8 mouse cellular contexts compared by ENCODE assay signal in the genomic region with DNA sequence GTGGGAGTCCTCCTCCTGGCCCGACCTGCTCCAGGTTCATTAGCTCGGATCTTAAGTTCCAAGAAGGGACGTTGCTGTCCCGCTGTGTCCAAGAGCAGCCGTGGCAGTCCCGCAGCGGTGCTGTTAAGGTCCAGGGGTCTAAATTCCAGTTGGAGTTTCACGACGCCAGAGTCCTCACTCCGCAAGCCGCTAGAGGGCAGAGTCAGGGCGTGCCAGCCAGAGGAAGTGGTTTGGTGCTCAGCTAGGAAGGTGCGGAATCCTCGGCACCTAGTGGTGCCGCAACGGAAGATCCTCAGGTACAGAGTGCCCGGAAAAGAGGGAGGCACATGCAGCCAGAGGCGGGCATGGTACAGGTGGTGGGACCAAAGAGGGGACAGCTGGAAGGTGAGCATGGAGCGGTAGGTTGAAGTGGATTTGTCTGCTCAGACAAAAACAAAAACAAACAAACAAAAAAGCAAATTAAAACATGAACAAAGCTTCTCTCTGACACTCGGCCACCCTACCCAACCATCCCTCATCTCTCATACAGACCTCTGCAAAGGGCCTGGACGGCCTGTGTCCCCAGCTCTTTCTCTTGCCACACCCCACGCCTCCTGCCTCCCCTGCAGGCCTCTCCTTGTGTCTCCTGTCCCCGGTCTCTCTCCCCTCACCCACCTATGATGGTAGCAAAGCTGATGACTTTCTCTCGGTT. TPM values are rescaled to one million over a fixed set of nuclear protein-coding genes. Genes with fewer than 3 reads are reported as not detected.
DNase-seq lines count a peak whose midpoint lies in the region; ATAC-seq and TF ChIP-seq lines count a peak whose summit lies in the region.

No protein-coding gene starts in this region.

- no peak overlapping the region for H3K9ac ChIP-seq in intestine, postnatal 0 days (ENCODE audit: low read depth, low read length)
- H3K9ac ChIP-seq in limb, embryonic 14.5 days (ENCODE audit: low read depth, low read length, severe bottlenecking): peak overlapping the region; percentile 22
- no peak overlapping the region for H3K9ac ChIP-seq in midbrain, embryonic 15.5 days

- TF ChIP-seq POLR2A in spleen, adult 2 months (IDR thresholded peaks at IDR 0.05; ENCODE audit: low read depth, low read length): no peak
- no peak for TF ChIP-seq POLR2A in limb, embryonic 14.5 days (IDR thresholded peaks at IDR 0.05; ENCODE audit: borderline replicate concordance, extremely low read depth, insufficient read depth, insufficient read length)

- intact Hi-C loops in gastrocnemius, adult 2 months (cut with DNase I): loop anchor here (5.0 kb wide), 1 partner anchor 87 kb away; no protein-coding TSS in a partner anchor

- H3K4me1 ChIP-seq in spleen, adult 2 months (ENCODE audit: control insufficient read depth, insufficient read depth, insufficient read length): no peaks in the 10 kb centered on the region; the same call in 1 of the 2 replicates
- H3K4me1 ChIP-seq in intestine, postnatal 0 days (replicated peaks; ENCODE audit: control insufficient read depth, insufficient read depth, low read length): no peaks in the 10 kb centered on the region
- 0 out of 2 replicates have a peak, but pooled peaks cover 6% of the 10 kb centered on the region for H3K4me1 ChIP-seq in limb, embryonic 14.5 days (ENCODE audit: control insufficient read depth, insufficient read depth, low read length)
- H3K4me1 ChIP-seq in midbrain, embryonic 15.5 days: peaks cover 5% of the 10 kb centered on the region; the same call in 1 of the 2 replicates

- DNase-seq in spleen, adult 2 months (ENCODE audit: low read depth in 1 of 2, low spot score in 2 of 2): peak; percentile 23 to 64
- no peak for DNase-seq in spleen, adult 12 weeks (ENCODE audit: low spot score)
- DNase-seq in cerebellum, postnatal 14 days: peak; percentile 82 to 85
- peak; percentile 78 for DNase-seq in gastrocnemius, adult 2 months
- DNase-seq in limb, embryonic 14.5 days (ENCODE audit: low spot score): peak; percentile 65
- DNase-seq in splenic B cell, adult 2 months (ENCODE audit: low read depth, low spot score): peak; percentile 68

- no peaks in the 10 kb centered on the region for H3K9me3 ChIP-seq in intestine, postnatal 0 days (ENCODE audit: control insufficient read depth)
- H3K9me3 ChIP-seq in limb, embryonic 14.5 days (ENCODE audit: control insufficient read depth, low read length): no peaks in the 10 kb centered on the region
- no peaks in the 10 kb centered on the region for H3K9me3 ChIP-seq in midbrain, embryonic 15.5 days

- H3K27ac ChIP-seq in spleen, adult 2 months (ENCODE audit: insufficient read depth, low read length): no peak overlapping the region
- 0 out of 2 replicates have a peak overlapping the region, but pooled peaks have one; percentile 12 for H3K27ac ChIP-seq in gastrocnemius, adult 2 months
- H3K27ac ChIP-seq in intestine, postnatal 0 days (ENCODE audit: low read depth, low read length): no peak overlapping the region
- H3K27ac ChIP-seq in limb, embryonic 14.5 days (replicated peaks; ENCODE audit: low read depth, low read length): no peak overlapping the region
- no peak overlapping the region for H3K27ac ChIP-seq in midbrain, embryonic 15.5 days

- no peaks in the 10 kb centered on the region for H3K27me3 ChIP-seq in spleen, adult 2 months (ENCODE audit: control insufficient read depth, insufficient read depth, low read length)
- H3K27me3 ChIP-seq in intestine, postnatal 0 days (replicated peaks; ENCODE audit: control insufficient read depth, insufficient read depth, low read length): no peaks in the 10 kb centered on the region
- no peaks in the 10 kb centered on the region for H3K27me3 ChIP-seq in limb, embryonic 14.5 days (ENCODE audit: control insufficient read depth, insufficient read depth, low read length)
- no peaks in the 10 kb centered on the region for H3K27me3 ChIP-seq in midbrain, embryonic 15.5 days (replicated peaks)
- H3K27me3 ChIP-seq in splenic B cell, adult 2 months (ENCODE audit: control insufficient read depth, insufficient read depth, low read length, poor library complexity, severe bottlenecking): no peaks in the 10 kb centered on the region

- 14% methylated on average over 24 of the region's 24 CpGs for WGBS in spleen, adult 2 months
- WGBS in intestine, postnatal 0 days: 11% methylated on average over 24 of the region's 24 CpGs
- 14% methylated on average over 24 of the region's 24 CpGs for WGBS in limb, embryonic 14.5 days
- WGBS in midbrain, embryonic 15.5 days: 10% methylated on average over 24 of the region's 24 CpGs

- no peaks in the 10 kb centered on the region for H3K36me3 ChIP-seq in spleen, adult 2 months (ENCODE audit: control insufficient read depth, insufficient read depth, low read length)
- H3K36me3 ChIP-seq in intestine, postnatal 0 days (ENCODE audit: control insufficient read depth, insufficient read depth): no peaks in the 10 kb centered on the region
- H3K36me3 ChIP-seq in limb, embryonic 14.5 days (ENCODE audit: control insufficient read depth, insufficient read depth, low read length): no peaks in the 10 kb centered on the region
- no peaks in the 10 kb centered on the region for H3K36me3 ChIP-seq in midbrain, embryonic 15.5 days (replicated peaks)
- no peaks in the 10 kb centered on the region for H3K36me3 ChIP-seq in splenic B cell, adult 2 months (ENCODE audit: control insufficient read depth, insufficient read depth, low read length, poor library complexity, severe bottlenecking)

- H3K4me3 ChIP-seq in spleen, adult 2 months (ENCODE audit: extremely low read depth, insufficient read depth, insufficient read length): no peak overlapping the region; the same call in 1 of the 2 replicates
- peak overlapping the region; percentile 50 for H3K4me3 ChIP-seq in gastrocnemius, adult 2 months
- no peak overlapping the region; the same call in 1 of the 2 replicates for H3K4me3 ChIP-seq in intestine, postnatal 0 days (ENCODE audit: low read depth, low read length)
- peak overlapping the region; percentile 14 for H3K4me3 ChIP-seq in limb, embryonic 14.5 days (replicated peaks; ENCODE audit: low read length)
- peak overlapping the region; percentile 16; the same call in 1 of the 2 replicates for H3K4me3 ChIP-seq in midbrain, embryonic 15.5 days

- peak overlapping the region; percentile 57 for H3K4me2 ChIP-seq in intestine, postnatal 0 days (replicated peaks; ENCODE audit: low read depth)
- peak overlapping the region; percentile 51 for H3K4me2 ChIP-seq in limb, embryonic 14.5 days (replicated peaks; ENCODE audit: low read depth, low read length, severe bottlenecking)
- peak overlapping the region; percentile 42 for H3K4me2 ChIP-seq in midbrain, embryonic 15.5 days

- ATAC-seq in intestine, postnatal 0 days: peak; percentile 76
- peak; percentile 70 for ATAC-seq in limb, embryonic 14.5 days (ENCODE audit: low FRiP score, low read depth)
- ATAC-seq in midbrain, embryonic 15.5 days (replicated peaks): peak; percentile 69

- TF ChIP-seq CTCF in spleen, adult 2 months (IDR thresholded peaks at IDR 0.05; ENCODE audit: extremely low read depth, insufficient read depth, insufficient read length, insufficient replicate concordance): peak; percentile 87
- peak; percentile 86 for TF ChIP-seq CTCF in gastrocnemius, adult 2 months (IDR thresholded peaks at IDR 0.05)
- peak; percentile 95 for TF ChIP-seq CTCF in intestine, postnatal 0 days (IDR thresholded peaks at IDR 0.05; ENCODE audit: low read depth)

RNA-seq across cellular contexts. Expression of a gene that starts 3.5 kb away (rescaled TPM):
- polyA plus RNA-seq in spleen, adult 2 months (2012; rRNA removed): not detected in 2 replicates
- not detected for total RNA-seq in gastrocnemius, adult 2 months (2021)
- polyA plus RNA-seq in intestine, postnatal 0 days (2015; fragmentation: Nextera tagmentation; extraction: Ambion mirVana): 0.04 TPM in 1 of 2 replicates, not detected in the other
- 0.01 TPM in 1 of 2 replicates, not detected in the other for polyA plus RNA-seq in limb, embryonic 14.5 days (2012; rRNA removed)
- not detected in 2 replicates for polyA plus RNA-seq in limb, embryonic 14.5 days (2014; fragmentation: Nextera tagmentation; extraction: Ambion mirVana)
- 0.04 and 0.06 TPM in 2 replicates for polyA plus RNA-seq in midbrain, embryonic 15.5 days (2015; fragmentation: Nextera tagmentation; extraction: Ambion mirVana)

RNA-seq across cellular contexts. Expression of a gene that starts 9.0 kb away (rescaled TPM):
- 0.42 and 0.74 TPM in 2 replicates for polyA plus RNA-seq in spleen, adult 2 months (2012; rRNA removed)
- total RNA-seq in gastrocnemius, adult 2 months (2021): 1 to 10 TPM in 1 of 2 experiments, under 1 TPM in 1; 0.70 to 1.2 TPM
- 2.0 TPM in 2 replicates for polyA plus RNA-seq in intestine, postnatal 0 days (2015; fragmentation: Nextera tagmentation; extraction: Ambion mirVana)
- 118 and 157 TPM in 2 replicates for polyA plus RNA-seq in limb, embryonic 14.5 days (2012; rRNA removed)
- polyA plus RNA-seq in limb, embryonic 14.5 days (2014; fragmentation: Nextera tagmentation; extraction: Ambion mirVana): 16.4 and 19.9 TPM in 2 replicates
- 1.1 and 1.5 TPM in 2 replicates for polyA plus RNA-seq in midbrain, embryonic 15.5 days (2015; fragmentation: Nextera tagmentation; extraction: Ambion mirVana)

RNA-seq across cellular contexts. Expression of a gene that starts 19.5 kb away (rescaled TPM):
- polyA plus RNA-seq in spleen, adult 2 months (2012; rRNA removed): not detected in 2 replicates
- not detected for total RNA-seq in gastrocnemius, adult 2 months (2021)
- polyA plus RNA-seq in intestine, postnatal 0 days (2015; fragmentation: Nextera tagmentation; extraction: Ambion mirVana): not detected in 2 replicates
- not detected in 2 replicates for polyA plus RNA-seq in limb, embryonic 14.5 days (2012; rRNA removed)
- not detected in 2 replicates for polyA plus RNA-seq in limb, embryonic 14.5 days (2014; fragmentation: Nextera tagmentation; extraction: Ambion mirVana)
- polyA plus RNA-seq in midbrain, embryonic 15.5 days (2015; fragmentation: Nextera tagmentation; extraction: Ambion mirVana): not detected in 2 replicates

RNA-seq across cellular contexts. Expression of a gene that starts 29.0 kb away (rescaled TPM):
- 72.7 and 87.2 TPM in 2 replicates for polyA plus RNA-seq in spleen, adult 2 months (2012; rRNA removed)
- total RNA-seq in gastrocnemius, adult 2 months (2021): under 1 TPM; 0.89 to 0.99 TPM
- polyA plus RNA-seq in intestine, postnatal 0 days (2015; fragmentation: Nextera tagmentation; extraction: Ambion mirVana): 9.5 and 12.0 TPM in 2 replicates
- 5.5 and 5.8 TPM in 2 replicates for polyA plus RNA-seq in limb, embryonic 14.5 days (2012; rRNA removed)
- 5.6 and 7.5 TPM in 2 replicates for polyA plus RNA-seq in limb, embryonic 14.5 days (2014; fragmentation: Nextera tagmentation; extraction: Ambion mirVana)
- polyA plus RNA-seq in midbrain, embryonic 15.5 days (2015; fragmentation: Nextera tagmentation; extraction: Ambion mirVana): 0.87 and 0.99 TPM in 2 replicates

RNA-seq across cellular contexts. Expression of a gene that starts 29.4 kb away (rescaled TPM):
- polyA plus RNA-seq in spleen, adult 2 months (2012; rRNA removed): 67.2 and 67.6 TPM in 2 replicates
- total RNA-seq in gastrocnemius, adult 2 months (2021): 100 to 1,000 TPM; 118 to 153 TPM
- 19.4 and 21.8 TPM in 2 replicates for polyA plus RNA-seq in intestine, postnatal 0 days (2015; fragmentation: Nextera tagmentation; extraction: Ambion mirVana)
- polyA plus RNA-seq in limb, embryonic 14.5 days (2012; rRNA removed): 58.0 and 85.5 TPM in 2 replicates
- 38.3 and 39.5 TPM in 2 replicates for polyA plus RNA-seq in limb, embryonic 14.5 days (2014; fragmentation: Nextera tagmentation; extraction: Ambion mirVana)
- 39.7 and 43.6 TPM in 2 replicates for polyA plus RNA-seq in midbrain, embryonic 15.5 days (2015; fragmentation: Nextera tagmentation; extraction: Ambion mirVana)

Comparison
In these comparisons a context has a peak if more than half of its experiments do, and no peak if none do; other contexts are left out.
1. H3K4me3 ChIP-seq: peak in gastrocnemius, adult 2 months (single experiment), limb, embryonic 14.5 days (single experiment) and midbrain, embryonic 15.5 days (single experiment); none in spleen, adult 2 months (single experiment) and intestine, postnatal 0 days (single experiment).
2. Peak in every context shown above with its lines, with median percentiles within 50 percentile points of each other: CTCF ChIP-seq, ATAC-seq and H3K4me2 ChIP-seq.